Mouse (Mus musculus): ENCODE data around the gene Foxs1.

- no peak for TF ChIP-seq CTCF (IDR thresholded peaks at IDR 0.05; ENCODE audit: extremely low read depth, insufficient read depth, low read length)
- no peak for TF ChIP-seq POLR2A (IDR thresholded peaks at IDR 0.05; ENCODE audit: extremely low read depth, insufficient read depth, low read length)
These were observed 4.0 kb downstream of the Foxs1 start for GRCm38 (mm10) chr2:152928988-152929370.

All from cortical plate, adult 2 months (tissue).